Mouse (Mus musculus) olfactory bulb, adult 2 months (tissue): ENCODE data around the gene Ccdc6. TPM values are rescaled to one million over a fixed set of nuclear protein-coding genes. Genes with fewer than 3 reads are reported as not detected.

Source experiments
- H3K27ac ChIP-seq: fragments of 200-500 bp; 2 replicates; pipeline ENCODE4 v1.5.1; 2012; ENCODE audit warnings: low read depth, low read length; ENCODE audit not compliant: insufficient read depth
- H3K4me1 ChIP-seq: fragments of 200-500 bp; 2 replicates; pipeline ENCODE4 v1.6.1; 2012; ENCODE audit warnings: low read length; ENCODE audit not compliant: control insufficient read depth, insufficient read depth
- H3K4me3 ChIP-seq: fragments of 200-500 bp; 2 replicates; pipeline ENCODE4 v1.5.1; 2012; ENCODE audit warnings: mild to moderate bottlenecking, low read depth, low read length, moderate library complexity; ENCODE audit not compliant: insufficient read depth
- CTCF ChIP-seq: fragments of 200-500 bp; IDR thresholded peaks from 2 replicates; pipeline ENCODE4 v1.5.1; 2012; ENCODE audit warnings: low read depth, mild to moderate bottlenecking, low read length, moderate library complexity; ENCODE audit not compliant: insufficient read depth
- POLR2A ChIP-seq: fragments of 200-500 bp; IDR thresholded peaks from 2 replicates; pipeline ENCODE4 v1.6.1; 2012; ENCODE audit warnings: mild to moderate bottlenecking, low read depth, low read length, moderate library complexity; ENCODE audit not compliant: insufficient read depth
- WGBS: fragments of 180-500 bp; shearing (Covaris S2); methylation state at CpG from one replicate; pipeline ENCODE4 v1.1.7; 2018; 5-methylcytosine and 5-hydroxymethylcytosine counted together
- polyA plus RNA-seq: library from polyadenylated mRNA; stranded (reverse); fragments of >200 nt; gene quantifications from 2 replicates; pipeline ENCODE4 v1.2.4, GENCODE M21; 2012; ENCODE audit warnings: low replicate concordance; ENCODE audit not compliant: missing spikeins, insufficient read depth, insufficient read length

Ccdc6 gene
- polyA plus RNA-seq, 1 experiment: not detected

DNA sequence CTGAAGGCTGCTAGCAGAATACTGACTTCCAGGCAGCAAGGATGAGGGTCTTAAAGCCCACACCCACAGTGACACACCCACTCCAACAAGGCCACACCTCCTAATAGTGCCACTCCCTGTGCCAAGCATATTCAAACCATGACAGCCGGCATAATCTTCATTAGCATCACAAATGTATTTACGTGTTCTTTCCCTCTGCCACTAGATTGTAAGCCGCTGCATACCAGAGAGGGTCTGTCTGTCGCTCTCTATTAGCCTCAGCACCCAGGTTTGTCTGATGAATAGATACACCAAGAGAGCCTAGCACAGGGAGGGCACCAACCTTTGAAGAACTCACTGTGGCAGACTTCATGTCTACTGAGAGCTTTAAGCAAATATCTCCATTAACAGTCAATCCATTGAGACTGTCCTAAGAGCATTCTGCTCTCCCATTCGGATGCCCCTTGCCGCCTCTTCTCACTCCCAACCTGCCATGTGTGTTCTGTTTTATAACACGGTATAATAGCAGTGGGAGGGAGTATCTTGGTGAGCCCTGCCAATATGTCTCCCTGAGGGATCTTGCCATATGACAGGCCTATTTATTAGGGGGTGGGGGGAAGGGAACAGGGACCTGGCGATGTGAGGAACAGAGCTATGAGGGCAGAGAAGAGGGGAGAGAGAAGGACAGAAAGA, 30.3 kb upstream of the Ccdc6 start:
- WGBS: 51% methylated on average over 8 of the region's 8 CpGs
- Histone ChIP-seq H3K27ac (no peak overlapping the region), H3K4me3 (no peak overlapping the region), H3K4me1 (no peaks in the 10 kb centered on the region)
- no peak for TF ChIP-seq POLR2A
- TF ChIP-seq CTCF: no peak

DNA sequence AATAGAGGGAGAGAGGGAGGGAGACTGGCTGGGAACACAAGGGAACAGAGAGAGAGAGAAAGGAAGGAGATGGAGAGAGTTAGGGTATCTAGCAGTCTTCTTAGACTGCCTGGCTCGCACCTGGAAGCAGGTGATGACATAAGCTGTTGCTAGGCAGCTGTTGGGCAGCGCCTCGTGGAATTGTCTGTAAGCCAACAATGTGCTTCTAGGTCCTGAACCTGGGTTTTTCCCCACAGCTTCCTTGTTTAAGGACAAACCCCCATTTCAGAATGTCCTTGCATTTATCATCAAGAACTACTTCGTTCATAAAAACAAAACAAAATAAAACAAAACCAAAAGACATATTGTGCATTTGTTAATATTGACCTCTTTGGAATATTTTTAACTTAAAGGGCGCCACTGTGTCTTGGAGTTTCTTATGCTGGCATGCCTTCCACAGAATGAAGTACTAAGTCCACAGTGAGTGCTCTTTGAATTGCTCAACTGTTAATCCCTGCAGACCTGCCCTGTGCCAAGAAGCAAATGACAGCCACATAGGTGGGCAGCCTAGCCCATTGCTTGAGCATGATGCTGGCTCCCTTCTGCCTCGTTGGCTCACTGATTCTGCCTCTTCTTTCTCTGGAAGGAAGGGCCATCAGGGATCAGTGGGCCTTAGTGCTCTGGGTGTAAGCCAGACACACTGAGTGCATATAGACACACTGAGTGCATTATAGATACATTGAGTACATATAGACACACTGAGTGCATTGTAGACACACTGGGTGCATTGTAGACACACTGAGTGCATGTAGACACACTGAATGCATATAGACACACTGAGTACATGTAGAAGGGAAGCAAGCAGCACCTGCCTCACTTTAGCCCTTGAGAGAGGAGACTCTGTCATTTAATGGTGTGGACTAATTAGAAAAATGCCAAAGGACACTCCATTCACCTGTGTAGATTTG, 29.5 kb upstream of the Ccdc6 start:
- Histone ChIP-seq H3K4me3 (no peak overlapping the region), H3K4me1 (no peaks in the 10 kb centered on the region), H3K27ac (no peak overlapping the region)
- 62% methylated on average over 6 of the region's 6 CpGs for WGBS
- TF ChIP-seq CTCF (no peak), POLR2A (no peak)

DNA sequence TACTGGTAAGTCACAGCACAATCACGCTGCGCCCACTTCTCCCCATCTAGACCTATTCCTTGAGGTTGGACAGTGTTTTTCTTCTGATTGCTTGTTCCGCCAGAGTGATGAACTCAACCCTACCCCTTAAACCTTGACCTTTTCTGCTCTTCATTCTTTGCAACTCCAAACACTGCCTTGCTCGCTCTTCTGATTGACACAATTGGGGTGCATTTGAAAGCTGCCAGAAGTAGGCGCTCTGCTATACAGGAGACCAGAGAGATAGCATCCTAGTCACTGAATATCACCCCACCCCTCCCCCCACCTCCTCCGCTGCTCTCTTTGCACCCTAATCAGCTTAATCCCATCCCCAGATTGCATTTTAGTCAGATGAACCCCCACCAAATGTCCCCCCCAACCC, 27.6 kb upstream of the Ccdc6 start:
- Histone ChIP-seq H3K4me1 (no peaks in the 10 kb centered on the region), H3K4me3 (no peak overlapping the region), H3K27ac (no peak overlapping the region)
- 67% methylated on average over 6 of the region's 6 CpGs for WGBS
- TF ChIP-seq POLR2A (no peak), CTCF (no peak)

- WGBS: 88% methylated on average over 4 of the region's 4 CpGs
- Histone ChIP-seq H3K4me1 (no peaks in the 10 kb centered on the region), H3K27ac (no peak overlapping the region), H3K4me3 (no peak overlapping the region)
- TF ChIP-seq POLR2A (no peak), CTCF (no peak)
These were observed 25.6 kb upstream of the Ccdc6 start for GRCm38 (mm10) chr10:70071334-70071733.

GRCm38 (mm10) chr10:70077452-70077851, 19.5 kb upstream of the Ccdc6 start:
- TF ChIP-seq POLR2A: no peak
- no peak for TF ChIP-seq CTCF
- WGBS: 52% methylated on average over 4 of the region's 4 CpGs
- H3K27ac ChIP-seq: no peak overlapping the region

GRCm38 (mm10) chr10:70080908-70081307, 16.0 kb upstream of the Ccdc6 start:
- H3K4me3 ChIP-seq: no peak overlapping the region
- 69% methylated on average over 8 of the region's 8 CpGs for WGBS
- TF ChIP-seq CTCF (no peak), POLR2A (no peak)
- H3K4me1 ChIP-seq: peaks cover 4% of the 10 kb centered on the region
- H3K27ac ChIP-seq: no peak overlapping the region

More at GRCm38 (mm10) chr10:70077452-70077851, 19.5 kb upstream of the Ccdc6 start:
- Histone ChIP-seq H3K4me3 (no peak overlapping the region), H3K4me1 (peaks cover 4% of the 10 kb centered on the region)

- WGBS: 37% methylated on average over 19 of the region's 19 CpGs
- no peak for TF ChIP-seq POLR2A
- no peak for TF ChIP-seq CTCF
- Histone ChIP-seq H3K4me1 (peaks cover 4% of the 10 kb centered on the region), H3K4me3 (no peak overlapping the region), H3K27ac (no peak overlapping the region)
These were observed 15.3 kb upstream of the Ccdc6 start for GRCm38 (mm10) chr10:70081564-70082175.

DNA sequence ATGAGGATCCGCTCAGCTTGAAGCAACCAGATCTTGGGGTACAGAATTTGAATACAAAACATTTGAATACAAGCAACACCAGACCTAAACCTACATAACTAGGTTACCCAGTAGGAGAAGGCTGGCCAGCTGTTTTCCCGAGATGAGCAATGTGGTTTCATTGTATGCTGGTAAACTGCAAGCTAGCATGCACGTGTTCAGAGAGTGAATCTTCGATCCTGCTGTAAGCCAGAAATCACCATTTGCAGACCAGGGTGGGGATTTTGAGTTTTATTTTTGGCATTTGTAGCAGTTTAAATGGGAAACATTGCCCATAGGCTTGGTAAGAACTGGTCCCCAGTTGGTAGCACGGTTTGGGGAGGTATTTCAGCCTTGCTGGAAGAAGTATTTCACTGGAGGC, 13.7 kb upstream of the Ccdc6 start:
- H3K4me1 ChIP-seq: peaks cover 4% of the 10 kb centered on the region
- H3K27ac ChIP-seq: no peak overlapping the region
- no peak overlapping the region for H3K4me3 ChIP-seq
- WGBS: 87% methylated on average over 5 of the region's 5 CpGs
- TF ChIP-seq POLR2A (no peak), CTCF (no peak)
